Mouse (Mus musculus): ENCODE data around the gene Col24a1. TPM values are rescaled to one million over a fixed set of nuclear protein-coding genes. Genes with fewer than 3 reads are reported as not detected.
"Not testable (repeated sequence)": the region's sequence is repeated elsewhere in the genome, so short reads cannot be mapped to it uniquely, and the experiment has no call there.

Col24a1 gene
- total RNA-seq, 2 experiments from 2014 or later, result 0.36 to 2.1 TPM

GRCm38 (mm10) chr3:145356865-145357487 is 64.7 kb downstream of the Col24a1 start:
- DNase-seq, result no peak

- no peak for DNase-seq
Observed at GRCm38 (mm10) chr3:145365227-145365626, 73.0 kb downstream of the Col24a1 start.

DNA sequence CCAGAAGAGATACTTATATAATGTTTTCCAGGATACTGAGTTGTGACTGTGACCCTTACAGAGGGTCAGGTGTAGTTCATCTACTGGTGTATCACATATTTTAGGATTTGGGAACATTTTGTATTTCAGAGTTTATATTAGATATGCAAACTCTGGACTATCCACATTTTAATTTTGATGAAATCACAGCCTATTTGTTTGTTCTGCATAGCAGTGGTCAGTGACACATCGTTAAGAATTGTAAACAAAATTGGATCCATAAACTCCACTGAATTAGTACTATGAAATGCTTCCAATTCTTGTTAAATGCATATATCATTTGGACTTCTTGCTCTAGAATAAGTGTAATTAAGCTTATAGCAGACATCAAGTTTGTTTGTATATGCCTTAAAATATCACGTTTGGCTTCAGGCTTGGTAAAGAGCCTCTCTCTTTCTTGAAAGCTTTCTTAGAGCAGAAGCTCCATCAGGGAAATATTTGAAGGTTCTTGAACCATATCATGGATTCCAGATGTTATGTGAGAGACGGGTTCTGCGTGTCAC is 75.0 kb downstream of the Col24a1 start:
- no peak for DNase-seq

DNA sequence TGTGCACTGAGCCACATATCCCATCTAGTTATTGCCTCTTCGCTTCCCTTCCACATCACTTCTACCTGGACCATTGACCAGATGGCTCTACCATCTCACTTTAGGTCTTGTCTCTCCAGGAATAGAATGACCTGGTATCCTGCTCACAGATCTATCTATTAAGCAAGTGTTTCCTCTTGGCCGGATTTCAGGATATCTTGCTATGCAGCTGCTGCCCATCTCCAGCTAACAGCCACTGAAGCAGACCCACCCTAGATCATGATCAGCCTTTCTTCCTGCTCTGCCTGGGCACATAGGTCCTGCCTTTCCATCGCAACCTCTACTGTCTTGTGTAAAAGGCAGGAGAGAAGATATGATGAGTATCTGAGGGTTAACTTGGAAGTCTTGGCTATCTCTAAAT is 84.0 kb downstream of the Col24a1 start:
- DNase-seq, result no peak

GRCm38 (mm10) chr3:145383095-145383494 is 90.8 kb downstream of the Col24a1 start:
- no peak for DNase-seq

DNA sequence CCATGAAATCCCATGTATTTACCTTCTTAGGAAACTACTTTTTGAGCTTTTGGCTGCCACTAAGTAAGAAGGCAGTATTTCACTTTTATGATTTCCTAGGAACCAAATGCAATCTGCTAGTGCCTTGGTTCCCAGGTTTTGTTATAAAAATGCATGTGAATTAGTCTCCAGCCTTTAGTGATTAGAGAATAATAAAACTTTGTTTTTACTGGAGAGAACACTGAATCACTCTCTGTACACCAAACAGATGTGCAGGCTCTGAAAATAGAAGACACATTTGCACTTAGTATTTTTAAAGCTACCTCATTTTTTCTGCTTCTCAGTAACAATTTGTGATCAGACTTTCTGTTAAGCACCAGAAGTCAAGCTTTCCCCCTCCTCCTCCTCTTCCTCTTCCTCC is 94.2 kb downstream of the Col24a1 start:
- DNase-seq, result no peak

GRCm38 (mm10) chr3:145390681-145391080 is 98.4 kb downstream of the Col24a1 start:
- no peak for DNase-seq

GRCm38 (mm10) chr3:145391986-145392659 is 99.9 kb downstream of the Col24a1 start:
- no peak for DNase-seq

DNA sequence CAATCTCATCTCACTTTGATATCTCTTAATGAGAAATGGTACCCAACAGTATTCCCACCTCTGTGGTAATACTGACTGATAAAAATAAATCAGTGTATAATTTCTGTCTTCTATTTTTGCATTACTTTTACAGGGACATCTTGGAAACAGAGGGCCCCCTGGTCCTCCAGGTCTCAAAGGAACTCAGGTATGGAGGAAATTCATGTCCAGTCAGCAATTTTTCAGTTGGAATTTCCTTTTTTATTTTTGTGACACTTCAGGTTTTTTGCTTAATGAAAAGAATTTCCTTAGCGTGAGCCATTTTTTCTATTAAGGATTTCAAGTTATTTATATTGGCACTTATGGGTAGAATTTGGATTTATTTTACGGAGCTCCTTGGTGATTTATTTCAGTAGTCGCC is 106.9 kb downstream of the Col24a1 start:
- no peak for DNase-seq

DNA sequence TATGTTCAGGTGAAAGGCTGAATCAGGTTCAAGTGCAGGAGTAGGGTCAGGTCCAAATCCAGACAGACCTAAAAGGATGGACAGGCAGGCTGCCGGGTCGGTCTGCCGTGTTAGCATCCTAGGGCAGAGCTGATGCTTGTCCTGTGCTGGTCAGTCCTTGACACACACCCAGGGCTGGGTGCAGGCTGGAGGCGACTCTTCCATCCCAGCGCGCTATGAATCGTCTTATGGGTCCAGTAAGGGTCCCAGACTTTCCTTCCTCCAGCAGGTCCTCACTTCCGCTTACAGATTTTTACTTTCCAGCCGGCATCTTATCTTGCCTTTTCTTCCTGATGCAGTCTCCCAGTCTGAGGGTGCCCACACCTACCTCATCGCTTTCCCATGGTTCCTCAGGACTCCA is 110.0 kb downstream of the Col24a1 start:
- no peak for DNase-seq

GRCm38 (mm10) chr3:145402994-145403393 is 110.7 kb downstream of the Col24a1 start:
- DNase-seq, result no peak

- DNase-seq, result peak; percentile 31
Observed at GRCm38 (mm10) chr3:145408045-145408444, 115.8 kb downstream of the Col24a1 start.

GRCm38 (mm10) chr3:145412137-145412536 is 119.9 kb downstream of the Col24a1 start:
- no peak for DNase-seq

GRCm38 (mm10) chr3:145414362-145414761 is 122.1 kb downstream of the Col24a1 start:
- DNase-seq, result no peak

DNA sequence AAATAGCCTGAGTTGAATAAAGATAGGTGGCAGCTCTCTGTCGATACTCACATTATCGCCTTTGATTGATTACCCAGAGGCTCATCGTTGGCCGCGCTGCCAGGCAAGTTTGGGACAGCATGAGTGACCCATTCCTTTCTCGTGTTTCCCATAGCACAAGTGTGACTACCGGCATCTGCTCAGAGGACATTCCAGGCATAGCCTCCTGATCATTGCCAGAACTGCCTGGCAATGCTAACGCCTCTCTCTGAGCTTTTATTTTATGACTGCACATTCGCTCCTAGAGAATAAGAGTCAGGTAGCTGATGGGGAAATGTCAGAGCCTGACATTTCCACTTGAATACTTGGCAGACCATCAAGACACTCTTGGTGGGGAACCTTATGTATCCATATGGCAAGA is 125.5 kb downstream of the Col24a1 start:
- DNase-seq, result no peak

- DNase-seq, result no peak
Observed at GRCm38 (mm10) chr3:145420421-145420820, 128.1 kb downstream of the Col24a1 start.

DNA sequence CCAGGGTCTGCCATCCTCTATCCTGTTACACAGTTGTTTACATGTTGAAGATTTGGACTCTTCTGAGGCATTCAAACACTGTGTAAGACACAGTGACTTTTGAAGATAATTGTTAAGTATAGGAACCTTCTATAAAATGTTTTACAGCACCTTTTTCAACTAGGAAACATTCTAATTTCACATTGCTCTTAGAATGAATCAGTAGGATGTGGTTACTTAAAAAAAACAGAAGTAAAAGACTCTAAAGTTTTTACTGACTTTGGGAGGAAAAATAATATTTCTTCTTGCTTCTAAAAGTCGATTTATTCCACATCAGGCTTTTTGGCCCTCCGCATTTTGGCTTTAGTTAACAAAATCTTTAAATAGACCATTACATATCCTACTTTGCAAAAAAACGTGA is 129.8 kb downstream of the Col24a1 start:
- no peak for DNase-seq

- DNase-seq, result no peak
Observed at GRCm38 (mm10) chr3:145438352-145438751, 146.1 kb downstream of the Col24a1 start.

DNA sequence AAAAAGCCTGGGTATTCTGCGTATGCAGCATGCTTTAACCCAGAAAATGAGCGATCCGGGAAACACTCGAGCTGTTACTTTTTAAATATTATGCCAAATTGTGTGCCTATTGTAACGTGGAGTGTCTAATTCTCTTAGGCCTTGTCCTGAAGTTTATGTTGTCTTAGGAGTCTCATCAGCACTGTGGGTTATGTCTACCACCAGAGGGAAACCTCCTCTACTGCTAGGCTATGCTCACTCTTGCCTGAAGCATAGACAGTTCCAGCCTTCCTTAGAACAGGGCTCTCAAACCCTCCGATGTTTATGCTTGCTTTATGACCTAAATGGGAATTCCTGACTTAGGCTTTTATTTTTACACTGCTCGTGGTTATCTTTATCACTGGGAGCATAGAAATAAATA is 146.8 kb downstream of the Col24a1 start:
- DNase-seq, result no peak

- DNase-seq, result no peak
Observed at GRCm38 (mm10) chr3:145440993-145441392, 148.7 kb downstream of the Col24a1 start.

GRCm38 (mm10) chr3:145442268-145442667 is 150.0 kb downstream of the Col24a1 start:
- peak; percentile 30 for DNase-seq

DNA sequence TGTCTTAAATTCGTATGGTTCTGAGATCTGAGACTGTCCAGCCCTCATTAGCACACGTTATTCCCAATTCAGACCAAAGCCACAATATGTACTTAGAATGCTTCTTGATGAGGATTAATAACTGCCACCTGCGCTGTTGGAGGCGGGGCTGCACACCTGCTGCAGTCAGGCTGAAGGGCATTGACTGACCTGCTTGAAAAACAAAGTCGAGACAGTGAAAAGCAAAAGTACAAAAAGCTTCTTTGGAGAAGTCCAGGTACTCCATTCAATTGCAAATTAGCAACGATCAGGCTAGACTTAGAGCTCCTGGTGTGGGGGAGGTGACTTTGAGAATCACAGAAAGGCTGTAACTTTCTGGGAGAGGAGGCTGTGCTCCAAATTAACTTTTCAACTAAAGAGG is 150.9 kb downstream of the Col24a1 start:
- not testable (repeated sequence) for DNase-seq

GRCm38 (mm10) chr3:145457039-145457438 is 164.8 kb downstream of the Col24a1 start:
- no peak for DNase-seq

- no peak for DNase-seq
Observed at GRCm38 (mm10) chr3:145462351-145462750, 170.1 kb downstream of the Col24a1 start.

Measured in adrenal gland, postnatal 10 days (tissue).